Mouse (Mus musculus) CH12.LX (cell line): ENCODE results near the gene Bst1.

Source experiments
- BHLHE40 ChIP-seq: IDR thresholded peaks from 2 replicates; pipeline ENCODE4 v1.6.1; 2011; ENCODE audit warnings: mild to moderate bottlenecking, low read depth, low read length, improper control_type of control experiment
- CHD2 ChIP-seq: IDR thresholded peaks from 2 replicates; pipeline ENCODE4 v1.6.1; 2011; ENCODE audit warnings: low read length, improper control_type of control experiment
- CTCF ChIP-seq, 2 experiments: IDR thresholded peaks in 1 of 2; conservative IDR thresholded peaks in 1 of 2; 2 replicates each; pipeline ENCODE4 v1.5.1; 2011 to 2012; ENCODE audit warnings: low read depth in 2 of 2, low read length in 2 of 2, improper control_type of control experiment in 1 of 2, inconsistent platforms in 1 of 2, mild to moderate bottlenecking in 1 of 2, moderate library complexity in 1 of 2
- E2F4 ChIP-seq: IDR thresholded peaks from 2 replicates; pipeline ENCODE4 v1.6.1; 2011; ENCODE audit warnings: low read depth, low read length, improper control_type of control experiment; ENCODE audit not compliant: insufficient replicate concordance
- EP300 ChIP-seq: IDR thresholded peaks from 2 replicates; pipeline ENCODE4 v1.6.1; 2011; ENCODE audit warnings: low read length, improper control_type of control experiment
- ETS1 ChIP-seq: conservative IDR thresholded peaks from 2 replicates; pipeline ENCODE4 v1.6.1; 2012; ENCODE audit warnings: low read depth, mild to moderate bottlenecking, inconsistent platforms, low read length, improper control_type of control experiment, moderate library complexity
- IRF4 ChIP-seq: IDR thresholded peaks from 2 replicates; pipeline ENCODE4 v1.6.1; 2014; ENCODE audit warnings: low read depth, mild to moderate bottlenecking, inconsistent platforms, low read length, improper control_type of control experiment
- MEF2A ChIP-seq: IDR thresholded peaks from 2 replicates; pipeline ENCODE4 v1.6.1; 2014; ENCODE audit warnings: low read depth, mild to moderate bottlenecking, inconsistent platforms, low read length, improper control_type of control experiment, borderline replicate concordance
- POLR2A ChIP-seq: IDR thresholded peaks from 2 replicates; pipeline ENCODE4 v1.6.1; 2011; ENCODE audit warnings: low read depth, mild to moderate bottlenecking, improper control_type of control experiment, low read length
- SIN3A ChIP-seq: IDR thresholded peaks from 2 replicates; pipeline ENCODE4 v1.6.1; 2012; ENCODE audit warnings: low read length, improper control_type of control experiment, inconsistent platforms
- TCF12 ChIP-seq: IDR thresholded peaks from 2 replicates; pipeline ENCODE4 v1.6.1; 2014; ENCODE audit warnings: low read depth, mild to moderate bottlenecking, inconsistent platforms, low read length, improper control_type of control experiment
- USF2 ChIP-seq: conservative IDR thresholded peaks from 2 replicates; pipeline ENCODE4 v1.6.1; 2011; ENCODE audit warnings: low read depth, low read length, improper control_type of control experiment
- ZMIZ1 ChIP-seq: IDR thresholded peaks from 2 replicates; pipeline ENCODE4 v1.6.1; 2012; ENCODE audit warnings: low read depth, mild to moderate bottlenecking, inconsistent platforms, low read length, improper control_type of control experiment

DNA sequence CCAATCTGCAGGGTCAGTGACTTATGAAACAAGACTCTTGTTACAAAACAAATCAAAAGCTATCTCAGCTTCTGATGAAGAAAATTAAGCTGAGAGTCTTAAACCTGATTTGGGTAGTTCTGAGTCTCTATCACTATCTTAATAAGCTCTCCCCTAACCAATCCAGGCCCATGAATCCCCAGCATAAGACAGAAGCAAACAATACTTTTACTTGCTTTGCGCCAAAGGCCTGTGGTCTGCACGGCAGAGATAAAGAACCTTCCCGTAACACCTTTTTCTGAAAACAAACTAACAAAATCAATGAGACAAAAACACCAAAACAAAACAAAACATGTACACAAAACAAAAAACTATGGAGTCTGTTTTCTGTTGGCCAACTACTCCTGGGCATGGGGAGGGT, 40.1 kb upstream of the Bst1 start:
- TF ChIP-seq CTCF (conservative IDR thresholded peaks at IDR 0.05 in 1 of 2, IDR thresholded peaks at IDR 0.05 in 1 of 2; ENCODE audit: low read depth in 2 of 2, low read length in 2 of 2) (no peak), SIN3A (no peak), EP300 (no peak), MEF2A (no peak), TCF12 (no peak), USF2 (no peak), E2F4 (no peak), IRF4 (no peak), ZMIZ1 (no peak), CHD2 (no peak), ETS1 (no peak), POLR2A (no peak), BHLHE40 (no peak)
